Mouse (Mus musculus): Measurements from ENCODE around the gene Cd2.

Gene Cd2

DNA sequence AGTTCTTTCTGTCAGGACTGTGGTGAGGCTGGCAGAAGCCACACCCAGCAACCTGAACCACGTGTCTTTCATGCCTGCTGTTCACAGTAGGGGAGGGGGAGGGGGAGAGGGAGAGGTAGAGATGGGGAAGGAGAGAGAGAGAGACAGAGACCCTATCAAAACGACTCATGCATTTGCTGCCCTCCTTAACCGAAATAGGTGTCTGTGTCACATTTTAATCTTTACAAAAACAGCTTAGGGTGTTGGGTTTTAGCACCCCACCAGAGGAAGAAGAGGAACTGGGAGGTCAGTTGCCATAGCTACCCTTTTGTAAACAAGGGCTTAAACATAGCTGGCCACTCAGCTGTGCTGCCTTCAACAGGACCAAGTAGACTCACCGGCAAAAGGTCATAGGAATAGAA, at the start of gene Cd2:
Gene Cd2, minus strand, starts transcription at position 29 of the 401 bp plus-strand sequence.
- DNase-seq (ENCODE audit: low spot score): no peak

DNA sequence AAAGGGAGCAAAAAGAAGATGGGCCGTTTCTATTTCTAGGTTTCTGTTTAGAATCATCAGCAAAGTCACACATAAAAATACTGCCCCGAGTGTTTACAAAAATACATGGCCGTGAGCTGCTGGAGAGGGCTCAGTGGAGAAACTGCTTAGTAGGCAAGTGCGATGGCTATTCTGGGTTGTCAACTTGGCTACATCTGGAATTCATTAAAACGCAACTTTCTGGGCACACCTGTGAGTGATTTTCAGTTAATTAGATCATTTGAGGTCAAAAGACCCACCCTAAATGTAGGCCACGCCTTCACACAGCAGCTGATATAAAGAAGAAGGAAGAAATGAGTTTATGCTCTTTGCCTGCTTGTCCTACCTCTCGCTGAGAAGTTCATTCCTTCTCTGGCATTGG, 40.9 kb upstream of the Cd2 start:
- DNase-seq (ENCODE audit: low spot score): no peak

DNA sequence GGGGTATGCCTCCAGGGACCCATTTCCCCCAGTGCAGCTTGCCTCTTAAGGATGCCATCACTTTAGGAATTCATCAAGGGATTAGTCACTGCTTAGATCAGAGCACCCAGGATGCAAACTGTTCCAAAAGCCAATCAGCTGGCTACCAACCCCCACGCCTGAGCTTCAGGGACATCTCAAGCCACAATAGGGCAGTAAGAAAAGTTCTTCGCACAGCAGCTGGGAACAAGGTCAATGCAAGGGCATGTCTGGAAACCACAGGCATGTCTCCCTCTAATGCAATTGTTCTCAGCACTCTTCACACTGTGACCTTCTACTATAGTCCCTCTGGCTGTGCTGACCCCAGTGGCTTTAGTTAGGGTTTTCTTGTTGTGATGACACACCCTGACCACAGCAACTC, 39.5 kb upstream of the Cd2 start:
- no peak for DNase-seq (ENCODE audit: low spot score)

DNA sequence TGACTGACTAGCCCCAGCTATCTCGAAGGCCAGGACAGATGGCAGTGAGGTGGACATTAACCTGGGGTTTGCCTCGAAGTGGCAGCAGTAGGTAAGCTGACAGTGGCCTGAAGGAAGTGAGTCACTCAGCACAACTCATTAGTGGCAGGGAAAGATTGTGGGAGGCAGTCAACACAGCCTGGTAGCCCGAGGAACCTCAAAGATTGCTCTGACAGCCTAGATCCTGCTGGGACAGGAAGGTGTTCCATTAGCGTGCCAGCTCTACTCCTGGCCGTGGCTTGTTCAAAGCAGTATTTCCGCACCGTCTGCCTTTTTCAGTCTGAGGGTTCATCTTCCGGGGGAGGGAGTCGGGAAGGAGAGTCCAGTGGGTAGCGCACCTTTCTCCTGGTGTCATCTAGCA, 34.7 kb upstream of the Cd2 start:
- no peak for DNase-seq (ENCODE audit: low spot score)

DNA sequence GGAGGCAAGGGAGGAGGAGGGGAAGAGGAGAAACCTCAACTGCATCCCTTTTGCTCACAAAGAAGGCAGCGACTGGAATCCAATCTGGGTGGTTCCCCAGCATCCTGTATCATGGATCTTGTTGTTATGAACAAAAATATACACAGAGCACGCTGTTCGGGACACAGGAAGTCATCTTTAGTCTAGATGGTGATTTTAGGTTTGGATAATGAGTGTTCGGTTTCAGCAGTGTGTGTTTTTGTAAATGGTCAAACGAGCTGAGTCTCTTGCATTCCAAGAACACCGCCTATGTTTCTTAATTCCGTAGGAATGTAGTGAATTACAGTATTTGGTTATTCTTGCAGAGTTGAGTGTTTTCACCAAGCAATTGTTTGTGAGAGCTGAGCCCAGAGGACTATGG, 33.1 kb upstream of the Cd2 start:
- DNase-seq (ENCODE audit: low spot score): no peak

DNA sequence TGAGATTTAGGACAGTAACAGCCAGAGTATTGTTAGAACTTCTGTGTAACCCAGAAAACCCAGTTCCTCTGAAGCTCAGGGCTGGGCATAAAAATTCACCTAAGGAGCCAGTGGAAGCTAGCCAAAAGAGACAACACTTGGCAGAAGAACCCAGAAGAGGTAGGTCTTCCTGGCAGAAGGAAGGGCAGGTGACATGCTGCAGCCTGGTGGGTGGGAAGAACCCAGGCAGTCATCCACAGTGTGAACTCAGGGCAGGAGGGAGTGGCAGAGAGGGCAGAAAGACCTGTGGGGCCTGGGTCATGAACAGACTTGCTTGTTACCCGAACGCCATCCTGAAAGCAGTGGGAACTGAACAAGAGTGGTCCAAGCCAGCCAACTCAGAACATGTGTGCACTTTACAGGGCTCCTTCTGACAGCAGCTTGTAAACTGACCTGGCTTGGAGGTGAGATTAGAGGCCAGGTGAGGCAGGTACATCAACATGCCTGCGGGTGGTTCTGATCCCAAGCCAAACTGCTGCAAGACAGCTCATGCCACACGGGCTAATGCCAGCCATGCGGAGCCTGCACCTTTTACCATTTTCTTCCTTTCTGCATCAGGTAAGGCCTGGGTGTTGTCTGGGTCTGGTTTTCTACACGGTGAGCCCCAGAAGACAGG, 30.9 kb upstream of the Cd2 start:
- no peak for DNase-seq (ENCODE audit: low spot score)

DNA sequence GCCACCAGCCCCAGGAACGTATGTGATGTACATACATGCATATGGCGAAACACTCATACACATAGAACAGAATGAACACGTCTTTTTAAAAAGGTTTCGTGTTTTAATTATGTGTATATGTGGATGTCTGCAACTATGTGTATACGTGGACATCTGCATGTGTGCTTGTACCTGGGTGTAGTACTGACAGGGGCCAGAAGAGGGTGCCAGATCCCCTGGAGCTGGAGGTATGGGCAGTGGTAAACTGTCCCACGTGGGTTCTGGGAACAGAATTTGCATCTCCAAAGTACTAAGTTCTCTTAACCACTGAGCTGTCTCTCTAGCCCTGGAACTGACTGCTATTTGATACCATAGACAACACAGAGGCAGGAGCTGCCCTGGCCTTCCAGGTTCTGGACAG, 30.4 kb upstream of the Cd2 start:
- peak; percentile 35 for DNase-seq (ENCODE audit: low spot score)

DNA sequence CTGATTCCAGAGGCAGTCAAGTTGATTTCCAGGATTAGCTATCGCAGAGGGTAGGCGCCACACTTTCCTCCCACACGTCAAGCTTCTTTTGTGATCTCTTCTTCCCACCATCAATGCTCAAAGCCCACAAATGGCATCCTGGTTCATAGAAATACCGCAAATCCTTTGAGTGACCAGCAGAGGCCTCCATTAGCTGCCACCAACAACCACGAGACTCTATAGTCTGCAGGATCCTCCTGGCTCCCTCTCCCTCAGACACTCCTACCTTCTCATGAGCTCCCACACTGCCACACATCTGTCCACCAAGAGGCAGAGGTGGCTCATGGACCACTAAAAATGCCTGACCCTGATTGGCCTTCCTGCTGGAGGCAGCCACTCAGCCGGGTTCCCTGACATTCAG, 27.2 kb upstream of the Cd2 start:
- no peak for DNase-seq (ENCODE audit: low spot score)

DNA sequence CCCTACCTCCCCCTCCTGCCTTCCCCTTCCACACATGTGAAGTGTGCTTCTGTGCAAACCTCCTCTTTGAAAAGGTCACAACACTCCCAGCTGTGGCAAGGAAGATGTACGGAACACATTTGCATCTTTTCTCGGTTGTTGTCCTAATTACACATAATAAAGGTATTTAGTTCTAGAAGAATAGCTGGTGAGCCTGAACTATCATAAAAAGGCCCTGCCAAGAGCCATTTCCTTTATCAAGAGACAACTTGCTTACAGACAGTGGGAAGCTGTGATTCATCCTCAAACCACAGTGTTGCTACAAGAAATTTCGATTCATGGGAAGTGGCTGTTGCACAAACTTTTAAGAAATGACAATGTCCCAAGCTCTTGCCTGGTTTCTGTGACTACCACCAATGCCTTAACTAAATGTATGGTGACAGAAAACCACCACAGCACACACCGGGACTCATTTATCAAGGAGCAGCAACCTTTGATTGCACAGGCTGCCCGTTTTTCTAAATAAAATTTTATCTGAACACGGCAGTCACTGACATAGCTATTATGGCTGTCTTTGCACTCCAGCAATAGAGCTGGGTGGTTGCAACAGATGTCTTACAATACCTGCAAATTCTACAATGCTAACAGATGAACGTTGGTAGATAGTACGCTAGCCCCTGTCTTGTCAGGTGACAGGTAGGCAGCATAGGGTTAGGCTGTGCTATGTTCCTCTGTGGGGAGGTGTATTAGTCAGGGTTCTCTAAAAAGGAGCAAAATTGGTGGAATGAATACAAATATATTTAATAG, 25.7 kb upstream of the Cd2 start:
- no peak for DNase-seq (ENCODE audit: low spot score)

DNA sequence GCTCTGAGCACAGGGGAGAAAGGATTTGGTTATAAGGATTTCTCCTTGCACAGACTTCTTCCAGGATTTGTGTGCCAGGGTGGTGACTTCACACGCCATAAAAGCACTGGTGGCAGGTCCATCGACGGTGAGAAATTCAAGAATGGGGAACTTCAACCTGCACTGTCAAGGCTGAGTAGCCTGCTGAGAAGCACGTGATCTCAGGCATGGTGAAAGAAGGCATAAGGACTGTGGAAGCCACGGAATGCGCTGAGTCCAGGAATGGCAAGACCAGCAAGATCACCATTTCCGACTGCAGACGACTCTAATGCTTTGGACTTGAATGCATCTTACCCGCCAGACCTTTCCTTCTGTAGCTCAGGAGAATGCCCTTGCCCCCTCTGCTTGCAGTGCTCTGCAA, 23.2 kb upstream of the Cd2 start:
- DNase-seq (ENCODE audit: low spot score): no peak

DNA sequence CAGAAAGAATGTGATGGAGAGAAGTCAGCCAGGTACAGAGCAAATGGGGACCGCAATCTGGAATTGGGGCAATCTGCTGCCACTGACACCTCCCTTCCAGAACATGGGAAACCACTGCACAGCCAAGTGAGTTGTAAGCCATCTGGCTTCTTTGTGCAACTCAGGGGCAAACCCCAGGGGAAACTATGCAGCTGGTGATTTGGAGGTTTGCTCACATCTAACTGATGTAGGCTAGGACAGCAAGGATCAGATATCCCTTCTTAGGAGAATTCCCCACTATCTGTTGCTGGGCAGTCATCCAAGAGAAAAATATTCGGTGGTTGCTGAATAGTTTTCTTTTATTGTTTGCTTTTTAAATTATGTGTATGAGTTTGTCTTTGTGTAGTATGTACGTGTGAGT, 21.9 kb upstream of the Cd2 start:
- DNase-seq (ENCODE audit: low spot score): no peak

DNA sequence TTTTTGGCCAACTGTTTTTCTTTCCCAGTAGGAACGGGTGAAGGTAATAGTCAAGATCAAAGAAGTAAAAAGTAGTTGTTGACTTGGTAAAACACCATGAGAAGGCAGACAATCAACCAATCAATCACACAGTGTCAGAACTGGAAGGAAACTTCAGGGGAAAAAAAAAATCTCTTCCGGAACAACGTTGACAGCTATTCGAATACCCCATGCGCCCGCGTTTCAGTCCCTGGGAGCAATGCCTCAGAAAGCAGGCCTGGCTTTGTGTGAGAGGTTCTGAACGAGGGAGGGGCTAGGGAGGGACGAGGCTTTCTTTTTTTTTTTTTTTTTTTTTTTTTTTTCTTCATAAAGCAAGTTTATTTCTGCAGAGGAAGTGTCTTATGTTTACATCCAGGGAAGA, 18.4 kb upstream of the Cd2 start:
- no peak for DNase-seq (ENCODE audit: low spot score)

DNA sequence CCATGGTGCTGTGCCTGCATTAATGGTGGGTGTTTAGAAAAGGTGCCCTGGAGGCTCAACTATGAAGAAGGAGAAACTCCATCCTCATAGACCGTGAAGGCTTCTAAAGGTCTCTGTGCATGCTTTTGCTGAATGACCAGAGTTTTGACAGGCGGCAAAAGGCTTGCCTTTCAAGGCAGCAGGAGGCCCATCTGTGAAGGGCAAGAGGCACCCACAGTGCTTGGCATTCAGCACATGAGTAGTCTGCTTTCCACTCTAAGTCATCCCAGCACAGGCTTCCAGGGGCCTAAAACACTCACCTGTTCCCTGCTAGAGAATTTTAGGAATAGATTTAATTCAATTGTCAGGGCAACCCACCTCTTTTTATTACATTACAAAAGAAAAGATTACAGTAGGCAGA, 17.3 kb upstream of the Cd2 start:
- no peak for DNase-seq (ENCODE audit: low spot score)

DNA sequence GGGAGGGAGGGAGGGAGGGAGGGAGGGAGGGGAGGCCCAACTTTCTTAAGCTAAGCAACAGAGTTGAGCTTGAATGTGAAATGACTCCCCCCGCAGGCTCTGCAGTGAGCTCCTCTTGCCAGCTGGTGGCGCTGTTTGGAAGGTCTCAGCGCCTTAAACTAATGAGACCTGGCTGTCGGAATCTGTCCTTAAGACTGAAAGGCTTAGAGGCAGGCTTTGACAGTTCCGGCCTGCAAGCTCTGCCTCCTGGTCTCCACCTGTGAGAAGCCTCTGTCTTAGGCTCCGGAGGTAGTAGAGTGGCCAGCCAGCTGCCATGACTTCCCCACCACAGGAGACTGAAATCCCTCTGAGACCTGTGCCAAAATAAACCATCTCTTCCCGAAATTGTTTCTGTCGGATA, 16.4 kb upstream of the Cd2 start:
- no peak for DNase-seq (ENCODE audit: low spot score)

DNA sequence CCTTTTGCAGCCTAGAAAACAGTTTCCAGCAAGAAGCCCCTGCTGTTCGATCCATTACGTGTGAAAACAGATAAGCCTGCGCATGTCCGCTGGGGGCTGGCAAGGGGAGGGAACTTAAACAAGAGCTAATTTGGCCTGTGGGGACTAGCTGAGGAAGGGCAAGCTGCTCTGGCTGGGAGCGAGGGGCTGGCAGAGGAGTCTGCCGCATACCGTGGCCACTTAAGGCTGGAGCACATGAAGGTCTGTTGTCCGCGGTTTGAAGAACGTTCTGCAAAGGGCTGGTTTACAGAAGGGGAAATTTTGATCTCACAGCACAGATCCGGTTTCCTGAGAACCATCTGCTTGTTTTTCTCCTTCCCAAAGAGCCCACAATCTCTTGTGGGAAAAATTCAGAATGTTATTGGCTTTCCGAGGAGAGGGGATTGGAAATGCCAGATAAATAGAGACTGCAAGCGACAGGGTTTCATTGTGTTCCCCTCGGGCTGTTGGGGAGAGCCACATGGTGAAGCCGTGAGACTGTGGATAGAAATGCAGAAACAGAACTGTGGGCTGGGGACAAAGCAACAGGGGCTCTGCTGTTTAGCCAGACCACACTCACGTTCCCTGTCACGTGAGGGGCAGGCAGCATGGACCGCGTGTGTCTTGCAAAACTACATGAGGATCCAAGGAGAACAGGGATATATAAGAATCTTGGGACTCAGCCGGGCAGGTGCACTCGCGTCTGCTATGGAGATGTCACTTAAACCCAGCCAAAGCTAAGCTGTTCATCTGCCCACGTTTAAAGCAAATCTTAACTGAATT, 12.7 kb upstream of the Cd2 start:
- no peak for DNase-seq (ENCODE audit: low spot score)

DNA sequence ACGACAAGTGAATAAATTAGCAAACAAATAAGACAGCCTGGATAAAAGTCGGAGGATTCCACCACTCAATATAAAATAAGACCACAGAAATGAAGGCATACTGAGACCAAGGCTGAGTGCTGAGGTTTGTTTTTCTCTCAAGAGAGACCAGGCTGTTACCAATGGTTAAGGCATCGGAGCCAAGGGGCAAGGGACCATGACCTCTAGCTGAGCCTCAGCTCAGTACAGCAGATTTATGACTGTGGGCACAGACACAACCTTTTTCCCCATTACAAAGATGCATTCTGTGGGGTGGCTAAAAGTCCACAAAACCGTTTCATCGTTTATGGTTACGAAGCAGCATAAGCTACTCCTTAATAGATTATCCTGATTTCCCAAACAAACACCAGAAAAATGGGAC, 11.9 kb upstream of the Cd2 start:
- no peak for DNase-seq (ENCODE audit: low spot score)

DNA sequence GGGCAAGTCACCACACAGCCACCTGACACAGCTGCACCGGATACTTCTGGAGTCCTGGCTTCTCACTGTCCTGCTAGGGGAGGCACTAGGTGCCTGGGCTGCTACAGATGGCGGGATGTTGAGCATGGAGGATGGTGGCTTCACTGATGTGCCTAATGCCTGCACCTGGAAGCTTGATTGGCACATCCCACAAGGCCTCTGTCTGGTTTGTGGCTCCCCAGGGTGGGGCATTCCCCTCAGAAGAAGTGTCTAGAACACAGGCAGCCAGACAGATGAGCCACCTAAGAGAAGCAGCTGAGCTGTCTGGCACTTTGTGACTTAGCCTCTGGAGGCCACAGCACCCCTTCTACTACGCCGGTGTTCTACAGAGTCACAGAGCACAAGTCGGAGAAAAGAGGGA, 9.5 kb upstream of the Cd2 start:
- DNase-seq (ENCODE audit: low spot score): no peak

DNA sequence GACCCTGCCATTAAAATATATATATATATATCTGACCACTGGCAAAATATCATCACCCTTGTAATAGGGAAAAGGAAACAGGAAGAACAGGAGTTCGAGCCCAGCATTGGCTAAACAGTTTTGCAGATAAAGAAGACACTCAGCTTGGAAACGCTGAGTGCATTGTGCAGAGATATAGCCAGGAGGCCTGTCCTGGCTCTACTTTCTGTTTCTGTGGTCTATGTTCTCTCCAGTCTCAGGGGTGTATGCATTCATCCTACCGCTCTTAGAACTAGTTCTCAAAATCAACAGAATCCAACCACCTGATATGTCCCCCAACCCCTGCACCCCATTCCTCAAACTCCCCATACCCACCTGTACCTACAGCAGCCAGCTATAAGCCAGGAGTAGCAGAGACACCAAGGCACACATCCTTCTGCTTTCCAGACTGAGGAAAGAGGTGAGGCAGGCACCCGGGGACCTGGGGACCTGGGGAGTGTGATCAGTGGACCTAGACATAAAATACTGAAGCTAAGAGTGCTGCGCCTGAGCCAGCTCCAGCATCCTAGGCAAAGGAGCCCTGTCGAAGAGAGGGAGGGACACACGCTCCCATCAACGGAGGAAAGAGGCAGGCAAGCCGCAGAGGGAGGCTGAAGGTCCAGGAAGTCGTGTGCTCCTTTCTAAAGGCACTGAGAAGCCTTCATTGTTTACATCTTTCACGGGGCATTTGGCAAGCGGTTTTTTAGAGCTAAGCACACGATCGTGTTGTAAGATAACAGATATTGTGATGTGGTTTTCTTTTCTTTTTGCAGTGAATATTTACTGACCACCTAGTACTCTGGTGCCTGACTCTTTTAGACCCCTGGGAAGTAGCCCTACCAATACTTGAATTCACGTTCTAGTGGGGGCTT, 8.4 kb upstream of the Cd2 start:
- DNase-seq (ENCODE audit: low spot score): no peak

DNA sequence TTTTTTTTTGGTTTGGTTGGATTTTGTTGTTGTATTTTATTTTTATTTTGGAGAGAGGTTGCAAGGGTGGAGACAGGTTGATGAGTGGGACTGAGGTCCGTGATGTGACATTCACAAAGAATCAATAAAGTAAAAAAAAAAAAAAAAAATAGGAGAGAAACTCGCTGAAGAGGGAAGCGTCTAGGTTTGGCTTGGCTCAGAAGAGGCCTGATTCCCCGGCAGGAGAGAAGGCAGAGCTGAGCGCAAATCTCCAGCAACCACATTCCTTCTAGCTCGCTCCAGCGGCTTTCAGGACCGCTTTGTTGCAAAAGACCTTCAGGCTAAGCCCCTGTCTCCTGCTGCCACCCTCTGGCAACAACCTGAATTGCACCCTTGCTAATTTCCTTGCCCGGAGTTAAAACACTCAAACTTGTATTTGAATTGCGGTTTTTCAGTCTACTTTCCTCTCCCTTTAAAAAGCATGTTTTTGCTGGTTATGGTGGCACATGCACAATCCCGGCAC, 7.7 kb upstream of the Cd2 start:
- DNase-seq (ENCODE audit: low spot score): peak; percentile 72

DNA sequence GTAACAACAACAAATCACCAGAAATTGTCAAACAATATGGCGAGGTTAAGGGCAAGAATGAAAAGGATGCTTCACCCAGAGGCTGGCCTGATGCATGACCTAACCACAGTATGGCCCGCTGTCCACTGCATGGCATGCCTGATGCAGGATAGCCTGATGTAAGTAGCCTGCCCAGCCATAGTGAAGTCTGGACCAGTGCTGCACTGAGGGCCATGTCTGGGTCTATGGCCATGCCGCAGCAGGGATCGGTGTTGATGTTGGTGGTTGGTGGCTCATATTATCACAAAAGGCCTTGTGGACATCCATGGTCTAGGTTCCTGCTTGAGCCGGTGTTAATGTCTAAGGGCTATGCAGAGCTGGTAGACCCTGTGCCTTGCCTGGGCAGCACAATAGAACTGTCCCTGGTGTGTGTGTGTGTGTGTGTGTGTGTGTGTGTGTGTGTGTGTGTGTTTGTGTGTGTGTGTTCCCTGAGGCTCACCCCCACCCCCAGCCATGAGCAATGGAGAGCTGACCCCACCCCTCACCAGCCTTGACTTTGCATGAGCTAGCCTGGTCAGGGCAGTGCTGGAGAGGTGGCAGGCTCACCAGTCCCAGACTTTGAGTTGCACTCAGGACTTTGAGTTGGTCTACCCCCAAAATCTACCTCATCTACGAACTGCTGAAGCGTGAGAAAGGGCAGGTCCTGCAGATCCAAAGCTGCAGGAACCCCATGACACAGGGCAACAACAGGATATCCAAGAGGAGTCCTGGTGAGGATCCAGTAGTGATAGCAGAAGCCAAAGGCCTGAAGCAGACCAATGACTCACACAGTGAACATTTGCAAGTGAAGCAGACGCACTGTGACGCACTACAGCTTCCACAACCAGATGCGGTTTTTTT, 7.0 kb upstream of the Cd2 start:
- no peak for DNase-seq (ENCODE audit: low spot score)

DNA sequence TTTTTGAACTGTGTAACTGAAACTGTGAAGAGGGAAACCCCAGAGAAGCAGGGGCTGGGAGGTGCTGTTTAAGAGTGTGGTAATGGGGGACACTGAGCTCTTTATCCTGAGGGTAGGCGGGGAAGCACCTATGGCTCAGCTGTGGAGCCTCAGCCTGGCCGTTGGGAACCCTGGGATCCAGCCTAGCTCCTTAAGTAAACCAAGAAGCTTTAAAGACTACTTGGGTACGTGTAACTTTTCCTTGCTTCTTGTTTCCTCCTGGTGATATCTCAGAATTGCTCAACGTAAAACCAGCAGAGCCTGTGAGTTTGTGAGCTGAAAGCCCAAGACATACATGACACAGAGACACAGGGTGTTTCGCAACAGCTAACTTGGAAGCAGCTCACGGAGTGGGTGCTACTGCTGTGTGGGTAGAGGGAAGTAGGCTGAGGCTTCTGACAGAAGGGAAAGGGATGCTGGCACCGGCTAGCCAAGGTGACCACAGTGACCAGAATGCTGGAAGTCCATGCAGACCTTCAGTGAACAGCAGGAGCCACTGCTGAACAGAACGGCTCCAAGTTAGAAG, 5.9 kb upstream of the Cd2 start:
- DNase-seq (ENCODE audit: low spot score): no peak
